Comparison of ENCODE assay signal across 24 mouse cellular contexts in genomic region chr9:46191234-46191633, GRCm38 (mm10). TPM values are rescaled to one million over a fixed set of nuclear protein-coding genes. Genes with fewer than 3 reads are reported as not detected.
DNase-seq lines count a peak whose midpoint lies in the region; ATAC-seq and TF ChIP-seq lines count a peak whose summit lies in the region.
"Had no signal": no experiment of that assay in that cellular context is flagged by ENCODE, and none has a peak within 500 bp of the region (broad histone marks: within the 10 kb centered on the region; RNA-seq: fewer than 3 reads in every experiment).

No protein-coding gene starts in this region.

- intact Hi-C loops in heart, adult 2 months (cut with DNase I) = loop anchor here (1.0 to 5.0 kb wide), 2 partner anchors 56 to 188 kb away; no protein-coding TSS in a partner anchor

- H3K4me1 ChIP-seq in heart, adult 2 months (ENCODE audit: control insufficient read depth, insufficient read depth, low read length) = peaks cover 12% of the 10 kb centered on the region
- H3K4me1 ChIP-seq in heart, embryonic 12.5 days (replicated peaks) = peaks cover 24% of the 10 kb centered on the region
- H3K4me1 ChIP-seq in hindbrain, embryonic 16.5 days (ENCODE audit: control insufficient read depth, insufficient read depth, low read depth, low read length) = no peaks in the 10 kb centered on the region
- no peaks in the 10 kb centered on the region for H3K4me1 ChIP-seq in hindbrain, embryonic 14.5 days (replicated peaks; ENCODE audit: control insufficient read depth, insufficient read depth, low read length)
- peaks cover 6% of the 10 kb centered on the region for H3K4me1 ChIP-seq in midbrain, embryonic 13.5 days (replicated peaks)
- peaks cover 3% of the 10 kb centered on the region; the same call in 1 of the 2 replicates for H3K4me1 ChIP-seq in midbrain, embryonic 14.5 days (ENCODE audit: control insufficient read depth, insufficient read depth, low read length)
- H3K4me1 ChIP-seq in limb, embryonic 15.5 days = 0 out of 2 replicates have a peak, but pooled peaks cover 2% of the 10 kb centered on the region

- no peaks in the 10 kb centered on the region for H3K79me2 ChIP-seq in heart, adult 2 months (replicated peaks; ENCODE audit: control insufficient read depth, insufficient read depth, low read length)

- no peak overlapping the region for H3K4me2 ChIP-seq in heart, embryonic 12.5 days
- no peak overlapping the region for H3K4me2 ChIP-seq in hindbrain, embryonic 16.5 days (ENCODE audit: low read length)
- H3K4me2 ChIP-seq in hindbrain, embryonic 14.5 days (replicated peaks) = no peak overlapping the region
- H3K4me2 ChIP-seq in midbrain, embryonic 13.5 days (replicated peaks) = no peak overlapping the region
- no peak overlapping the region for H3K4me2 ChIP-seq in midbrain, embryonic 14.5 days (ENCODE audit: low read length)
- H3K4me2 ChIP-seq in limb, embryonic 15.5 days = no peak overlapping the region
- H3K4me2 ChIP-seq: forebrain, embryonic 15.5 days; liver, embryonic 12.5 days; neural tube, embryonic 13.5 days had no signal

- no peak for TF ChIP-seq POLR2A in heart, adult 2 months (IDR thresholded peaks at IDR 0.05; ENCODE audit: insufficient read depth, low read depth, low read length)

- WGBS in heart, adult 2 months = 57% methylated on average over 8 of the region's 8 CpGs
- WGBS in heart, embryonic 12.5 days = 56% methylated on average over 8 of the region's 8 CpGs
- 72% methylated on average over 8 of the region's 8 CpGs for WGBS in hindbrain, embryonic 16.5 days
- 81% methylated on average over 8 of the region's 8 CpGs for WGBS in hindbrain, embryonic 14.5 days
- WGBS in midbrain, embryonic 13.5 days = 74% methylated on average over 8 of the region's 8 CpGs
- 75% methylated on average over 8 of the region's 8 CpGs for WGBS in midbrain, embryonic 14.5 days
- 42% methylated on average over 8 of the region's 8 CpGs for WGBS in limb, embryonic 15.5 days

- no peaks in the 10 kb centered on the region for H3K27me3 ChIP-seq in heart, adult 2 months (ENCODE audit: control insufficient read depth, insufficient read depth, low read length)
- no peaks in the 10 kb centered on the region for H3K27me3 ChIP-seq in heart, embryonic 12.5 days (replicated peaks)
- H3K27me3 ChIP-seq in hindbrain, embryonic 16.5 days (replicated peaks; ENCODE audit: control insufficient read depth, insufficient read depth, low read length) = no peaks in the 10 kb centered on the region
- no peaks in the 10 kb centered on the region for H3K27me3 ChIP-seq in hindbrain, embryonic 14.5 days (ENCODE audit: control insufficient read depth, insufficient read depth, low read length)
- no peaks in the 10 kb centered on the region for H3K27me3 ChIP-seq in midbrain, embryonic 13.5 days
- H3K27me3 ChIP-seq in midbrain, embryonic 14.5 days (ENCODE audit: control insufficient read depth, insufficient read depth, low read length) = no peaks in the 10 kb centered on the region
- no peaks in the 10 kb centered on the region for H3K27me3 ChIP-seq in limb, embryonic 15.5 days
- H3K27me3 ChIP-seq: forebrain, embryonic 15.5 days; liver, embryonic 12.5 days; neural tube, embryonic 13.5 days had no signal

- H3K4me3 ChIP-seq in heart, adult 2 months = no peak overlapping the region
- no peak overlapping the region for H3K4me3 ChIP-seq in heart, embryonic 12.5 days
- H3K4me3 ChIP-seq in hindbrain, embryonic 16.5 days (ENCODE audit: low read length) = no peak overlapping the region
- H3K4me3 ChIP-seq in hindbrain, embryonic 14.5 days (replicated peaks; ENCODE audit: low read length) = no peak overlapping the region
- H3K4me3 ChIP-seq in midbrain, embryonic 13.5 days (replicated peaks) = no peak overlapping the region
- no peak overlapping the region for H3K4me3 ChIP-seq in midbrain, embryonic 14.5 days (replicated peaks; ENCODE audit: low read depth, low read length)
- no peak overlapping the region for H3K4me3 ChIP-seq in limb, embryonic 15.5 days
- H3K4me3 ChIP-seq: forebrain, embryonic 15.5 days; liver, embryonic 12.5 days; myocyte; neural tube, embryonic 13.5 days had no signal

- peak overlapping the region; percentile 24 for H3K27ac ChIP-seq in heart, adult 2 months
- H3K27ac ChIP-seq in heart, embryonic 12.5 days (ENCODE audit: poor library complexity, severe bottlenecking) = no peak overlapping the region
- peak overlapping the region; percentile 31; the same call in 1 of the 2 replicates for H3K27ac ChIP-seq in hindbrain, embryonic 16.5 days (ENCODE audit: low read depth, low read length)
- H3K27ac ChIP-seq in hindbrain, embryonic 14.5 days = no peak overlapping the region
- no peak overlapping the region for H3K27ac ChIP-seq in midbrain, embryonic 13.5 days
- H3K27ac ChIP-seq in midbrain, embryonic 14.5 days (replicated peaks; ENCODE audit: low read depth, low read length) = no peak overlapping the region
- peak overlapping the region; percentile 28; the same call in 1 of the 2 replicates for H3K27ac ChIP-seq in limb, embryonic 15.5 days
- H3K27ac ChIP-seq: forebrain, embryonic 15.5 days; kidney, postnatal 0 days; liver, embryonic 12.5 days; neural tube, embryonic 13.5 days had no signal

- peaks cover 3% of the 10 kb centered on the region; the same call in 1 of the 2 replicates for H3K36me3 ChIP-seq in heart, adult 2 months (ENCODE audit: control insufficient read depth, insufficient read depth, low read length)
- H3K36me3 ChIP-seq in heart, embryonic 12.5 days = peaks cover 17% of the 10 kb centered on the region
- peaks cover 4% of the 10 kb centered on the region; the same call in 1 of the 2 replicates for H3K36me3 ChIP-seq in hindbrain, embryonic 16.5 days (ENCODE audit: control insufficient read depth, insufficient read depth, low read length)
- H3K36me3 ChIP-seq in hindbrain, embryonic 14.5 days (replicated peaks; ENCODE audit: control insufficient read depth, insufficient read depth) = peaks cover 21% of the 10 kb centered on the region
- peaks cover 21% of the 10 kb centered on the region for H3K36me3 ChIP-seq in midbrain, embryonic 13.5 days
- H3K36me3 ChIP-seq in midbrain, embryonic 14.5 days (ENCODE audit: control insufficient read depth, insufficient read depth, low read length) = peaks cover 16% of the 10 kb centered on the region
- peaks cover 26% of the 10 kb centered on the region for H3K36me3 ChIP-seq in limb, embryonic 15.5 days

- no peak overlapping the region for H3K9ac ChIP-seq in heart, adult 2 months (ENCODE audit: low read depth, low read length)
- no peak overlapping the region for H3K9ac ChIP-seq in heart, embryonic 12.5 days
- H3K9ac ChIP-seq in hindbrain, embryonic 16.5 days (ENCODE audit: low read depth, low read length) = no peak overlapping the region
- no peak overlapping the region for H3K9ac ChIP-seq in hindbrain, embryonic 14.5 days
- H3K9ac ChIP-seq in midbrain, embryonic 13.5 days (replicated peaks) = 0 out of 2 replicates have a peak overlapping the region, but pooled peaks have one; percentile 4
- H3K9ac ChIP-seq in midbrain, embryonic 14.5 days (replicated peaks; ENCODE audit: low read length) = no peak overlapping the region
- no peak overlapping the region for H3K9ac ChIP-seq in limb, embryonic 15.5 days
- H3K9ac ChIP-seq: forebrain, embryonic 15.5 days; liver, embryonic 12.5 days; neural tube, embryonic 13.5 days had no signal

- H3K9me3 ChIP-seq in heart, embryonic 12.5 days (replicated peaks) = no peaks in the 10 kb centered on the region
- no peaks in the 10 kb centered on the region for H3K9me3 ChIP-seq in hindbrain, embryonic 16.5 days (ENCODE audit: control insufficient read depth, low read length)
- no peaks in the 10 kb centered on the region for H3K9me3 ChIP-seq in hindbrain, embryonic 14.5 days (ENCODE audit: control insufficient read depth, low read length)
- H3K9me3 ChIP-seq in midbrain, embryonic 13.5 days = no peaks in the 10 kb centered on the region
- no peaks in the 10 kb centered on the region for H3K9me3 ChIP-seq in midbrain, embryonic 14.5 days (ENCODE audit: control insufficient read depth, low read length)
- H3K9me3 ChIP-seq in limb, embryonic 15.5 days = no peaks in the 10 kb centered on the region
- H3K9me3 ChIP-seq: forebrain, embryonic 15.5 days; liver, embryonic 12.5 days; neural tube, embryonic 13.5 days had no signal

- ATAC-seq in heart, embryonic 12.5 days (ENCODE audit: insufficient number of reproducible peaks, low FRiP score) = no peak
- no peak for ATAC-seq in hindbrain, embryonic 16.5 days
- ATAC-seq in hindbrain, embryonic 14.5 days (ENCODE audit: low FRiP score) = no peak
- no peak for ATAC-seq in midbrain, embryonic 13.5 days
- ATAC-seq in midbrain, embryonic 14.5 days (ENCODE audit: low FRiP score, low TSS enrichment) = no peak
- ATAC-seq in limb, embryonic 15.5 days (ENCODE audit: insufficient number of reproducible peaks, low FRiP score, low TSS enrichment, low read depth) = no peak
- ATAC-seq: forebrain, embryonic 15.5 days; liver, embryonic 12.5 days; midbrain, embryonic 16.5 days had no signal

- no peak for TF ChIP-seq CTCF in heart, adult 2 months (IDR thresholded peaks at IDR 0.05)

- no peak for DNase-seq in heart, adult 2 months
- no peak for DNase-seq in hindbrain, embryonic 14.5 days (ENCODE audit: low spot score)
- DNase-seq in midbrain, embryonic 14.5 days = no peak
- no peak for DNase-seq in left cerebral cortex, adult 18-20 months (ENCODE audit: low spot score in 2 of 2)
- DNase-seq: kidney, adult 11 months; lung, adult 18-20 months had no signal

- TF ChIP-seq EP300 in heart, adult 2 months (IDR thresholded peaks at IDR 0.05; ENCODE audit: insufficient read depth, low read depth, low read length) = no peak

RNA-seq across cellular contexts. Expression of gene Apoa1, which starts 37.1 kb away (rescaled TPM):
- total RNA-seq in heart, adult 2 months (2021) = not detected
- 0.51 and 2.3 TPM in 2 replicates for polyA plus RNA-seq in heart, adult 2 months (2012; rRNA removed)
- polyA plus RNA-seq in heart, embryonic 12.5 days (2016; fragmentation: Nextera tagmentation; extraction: Ambion mirVana) = 8.2 and 24.9 TPM in 2 replicates
- 2.7 and 4.1 TPM in 2 replicates for polyA plus RNA-seq in hindbrain, embryonic 16.5 days (2015; fragmentation: Nextera tagmentation; extraction: Ambion mirVana)
- 3.9 and 4.6 TPM in 2 replicates for polyA plus RNA-seq in hindbrain, embryonic 14.5 days (2014; fragmentation: Nextera tagmentation; extraction: Ambion mirVana)
- polyA plus RNA-seq in midbrain, embryonic 13.5 days (2015; fragmentation: Nextera tagmentation; extraction: Ambion mirVana) = 2.9 and 3.3 TPM in 2 replicates
- polyA plus RNA-seq in midbrain, embryonic 14.5 days (2014; fragmentation: Nextera tagmentation; extraction: Ambion mirVana) = 4.2 and 5.4 TPM in 2 replicates
- 4.1 and 14.1 TPM in 2 replicates for polyA plus RNA-seq in limb, embryonic 15.5 days (2015; fragmentation: Nextera tagmentation; extraction: Ambion mirVana)
- not detected for total RNA-seq in left cerebral cortex, adult 18-20 months (2021)
- total RNA-seq: megakaryocyte, adult 5-6 weeks had no signal
- polyA plus RNA-seq: CD4-positive, CD25-positive, alpha-beta regulatory T cell, adult 4 months; myocyte had no signal

RNA-seq across cellular contexts. Expression of gene Apoc3, which starts 44.2 kb away (rescaled TPM):
- total RNA-seq in heart, adult 2 months (2021) = not detected
- polyA plus RNA-seq in heart, adult 2 months (2012; rRNA removed) = 1.4 and 3.3 TPM in 2 replicates
- not detected in 2 replicates for polyA plus RNA-seq in heart, embryonic 12.5 days (2016; fragmentation: Nextera tagmentation; extraction: Ambion mirVana)
- polyA plus RNA-seq in hindbrain, embryonic 16.5 days (2015; fragmentation: Nextera tagmentation; extraction: Ambion mirVana) = not detected in 2 replicates
- not detected in 2 replicates for polyA plus RNA-seq in hindbrain, embryonic 14.5 days (2014; fragmentation: Nextera tagmentation; extraction: Ambion mirVana)
- not detected in 2 replicates for polyA plus RNA-seq in midbrain, embryonic 13.5 days (2015; fragmentation: Nextera tagmentation; extraction: Ambion mirVana)
- polyA plus RNA-seq in midbrain, embryonic 14.5 days (2014; fragmentation: Nextera tagmentation; extraction: Ambion mirVana) = not detected in 2 replicates
- not detected in 2 replicates for polyA plus RNA-seq in limb, embryonic 15.5 days (2015; fragmentation: Nextera tagmentation; extraction: Ambion mirVana)
- total RNA-seq in left cerebral cortex, adult 18-20 months (2021) = 1 to 10 TPM in 1 of 2 experiments, not detected in 1; 1.9 TPM
- total RNA-seq: layer of hippocampus, postnatal 14 days; megakaryocyte, adult 5-6 weeks had no signal
- polyA plus RNA-seq: brain, embryonic 14.5 days; CD4-positive, CD25-positive, alpha-beta regulatory T cell, adult 4 months; forebrain, embryonic 15.5 days; hindbrain, embryonic 11.5 days; limb, embryonic 11.5 days; midbrain, embryonic 16.5 days; myocyte; neural tube, embryonic 13.5 days had no signal

RNA-seq across cellular contexts. Expression of gene Apoa4, which starts 49.3 kb away (rescaled TPM):
- total RNA-seq in heart, adult 2 months (2021) = not detected
- 0.09 and 0.10 TPM in 2 replicates for polyA plus RNA-seq in heart, adult 2 months (2012; rRNA removed)
- polyA plus RNA-seq in heart, embryonic 12.5 days (2016; fragmentation: Nextera tagmentation; extraction: Ambion mirVana) = 0.74 and 1.3 TPM in 2 replicates
- polyA plus RNA-seq in hindbrain, embryonic 16.5 days (2015; fragmentation: Nextera tagmentation; extraction: Ambion mirVana) = not detected in 2 replicates
- not detected in 2 replicates for polyA plus RNA-seq in hindbrain, embryonic 14.5 days (2014; fragmentation: Nextera tagmentation; extraction: Ambion mirVana)
- polyA plus RNA-seq in midbrain, embryonic 13.5 days (2015; fragmentation: Nextera tagmentation; extraction: Ambion mirVana) = 0.08 and 0.57 TPM in 2 replicates
- not detected in 2 replicates for polyA plus RNA-seq in midbrain, embryonic 14.5 days (2014; fragmentation: Nextera tagmentation; extraction: Ambion mirVana)
- polyA plus RNA-seq in limb, embryonic 15.5 days (2015; fragmentation: Nextera tagmentation; extraction: Ambion mirVana) = 0.24 TPM in 1 of 2 replicates, not detected in the other
- total RNA-seq in left cerebral cortex, adult 18-20 months (2021) = not detected
- total RNA-seq: gastrocnemius, adult 8-10 months; layer of hippocampus, postnatal 14 days; megakaryocyte, adult 5-6 weeks had no signal
- polyA plus RNA-seq: CD4-positive, CD25-positive, alpha-beta regulatory T cell, adult 4 months; forebrain, embryonic 15.5 days; gonadal fat pad, adult 2 months; hindbrain, embryonic 11.5 days; limb, embryonic 11.5 days; liver, embryonic 12.5 days; midbrain, embryonic 16.5 days; myocyte had no signal

Comparison
In these comparisons a context has a peak if more than half of its experiments do, and no peak if none do; other contexts are left out.
1. H3K27ac ChIP-seq: peak in heart, adult 2 months (single experiment), hindbrain, embryonic 16.5 days (single experiment) and limb, embryonic 15.5 days (single experiment); none in heart, embryonic 12.5 days (single experiment), hindbrain, embryonic 14.5 days (single experiment), midbrain, embryonic 13.5 days (single experiment) and midbrain, embryonic 14.5 days (single experiment).